Mouse (Mus musculus) mature B cell (primary cell): Measurements from ENCODE around the gene Reln.

Experiments
- in situ Hi-C: fragments of 300-500 bp; cut with MboI; formaldehyde crosslinking; loops from 2 replicates; pipeline ENCODE4 v1.14.3; 2019

Reln gene

DNA sequence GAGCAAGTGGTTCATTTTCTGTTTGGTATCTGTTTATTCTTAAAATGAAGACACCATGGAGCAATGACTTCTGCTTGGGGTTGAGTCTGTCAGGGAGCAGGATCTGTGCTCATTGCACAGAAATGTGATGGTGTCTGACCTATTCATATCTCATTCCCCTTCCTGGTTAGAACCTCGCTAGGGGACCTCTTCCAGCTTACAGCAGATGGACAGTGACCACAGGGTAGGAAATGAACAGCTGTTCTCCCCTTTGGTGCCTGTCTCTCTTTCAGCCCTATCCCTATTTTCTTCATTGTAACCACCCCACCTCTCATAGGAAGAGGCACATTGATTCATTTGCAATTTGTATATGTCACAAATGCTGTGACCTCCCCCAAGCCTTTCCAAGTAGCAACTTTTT, 225.2 kb downstream of the Reln start:
- in situ Hi-C loops, result no loop called here

DNA sequence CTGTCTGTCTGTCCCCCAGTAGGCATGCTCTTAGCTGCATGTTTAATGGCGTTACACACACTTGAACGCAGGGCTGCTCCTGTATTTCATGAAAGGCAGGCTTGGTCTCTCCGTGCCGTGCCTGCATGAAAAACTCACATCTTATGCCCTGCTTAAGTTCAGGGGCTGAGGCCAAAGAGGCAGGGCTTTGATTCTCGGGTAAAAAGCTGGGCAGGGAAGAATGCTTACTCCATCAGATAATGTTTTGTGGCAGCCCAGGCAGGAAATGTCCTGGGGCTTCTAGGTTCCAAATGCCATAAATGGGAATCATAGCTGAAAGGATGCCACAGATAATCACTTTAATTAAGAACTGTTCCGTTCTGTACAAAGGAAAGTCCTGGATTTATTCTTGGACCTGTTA, 226.0 kb downstream of the Reln start:
- in situ Hi-C loops, result no loop called here

DNA sequence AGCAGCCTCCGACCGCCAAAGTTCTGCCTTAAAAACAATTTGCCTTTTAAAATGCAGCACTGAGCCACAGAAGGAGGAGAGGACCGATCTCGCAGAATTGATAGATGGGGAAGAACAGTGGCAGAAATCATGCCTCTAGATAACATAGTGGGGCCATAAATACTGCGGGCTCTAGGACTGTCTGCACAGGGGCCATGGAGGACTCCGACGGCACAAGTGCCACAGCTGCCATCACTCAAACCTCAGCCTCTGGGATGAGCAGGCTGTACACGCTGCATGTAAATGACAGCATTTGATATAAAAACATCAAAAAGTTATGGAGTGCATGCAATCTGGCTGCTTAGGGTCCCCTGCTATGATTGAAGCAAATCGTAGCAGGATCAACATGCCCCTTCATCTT, 227.6 kb downstream of the Reln start:
- in situ Hi-C loops, result no loop called here

DNA sequence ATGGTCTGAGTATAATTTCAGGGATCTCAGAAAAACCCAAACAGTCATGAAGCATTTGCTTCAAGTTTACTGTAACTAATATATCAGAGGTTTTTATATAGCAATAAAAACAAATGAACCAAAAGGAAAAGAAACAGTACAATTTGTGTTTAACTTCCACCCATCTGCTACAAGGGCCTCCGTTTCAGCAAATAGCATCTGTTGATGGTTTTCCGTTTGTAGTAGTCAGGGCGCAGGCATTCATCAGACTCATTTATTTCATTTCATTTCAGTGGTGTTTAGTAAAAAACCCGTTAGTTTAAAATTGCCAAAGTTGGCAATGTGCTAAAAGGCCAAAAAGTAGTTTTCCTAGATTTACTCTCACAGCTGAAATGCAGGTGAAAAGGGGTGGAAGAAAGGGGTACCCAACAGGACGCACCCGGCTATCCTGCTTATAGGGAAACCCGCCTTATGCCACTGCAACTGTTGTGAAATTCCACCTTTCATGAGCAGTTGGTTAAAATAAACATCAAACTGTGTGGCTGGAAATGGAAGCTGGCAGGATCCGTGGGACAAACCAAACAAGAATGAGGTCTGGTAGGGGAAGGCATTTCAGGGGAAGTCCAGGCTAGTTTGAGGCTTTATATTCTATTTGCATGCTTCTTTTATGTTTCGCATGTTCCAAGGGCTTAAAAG, 237.6 kb downstream of the Reln start:
- in situ Hi-C loops, result no loop called here

DNA sequence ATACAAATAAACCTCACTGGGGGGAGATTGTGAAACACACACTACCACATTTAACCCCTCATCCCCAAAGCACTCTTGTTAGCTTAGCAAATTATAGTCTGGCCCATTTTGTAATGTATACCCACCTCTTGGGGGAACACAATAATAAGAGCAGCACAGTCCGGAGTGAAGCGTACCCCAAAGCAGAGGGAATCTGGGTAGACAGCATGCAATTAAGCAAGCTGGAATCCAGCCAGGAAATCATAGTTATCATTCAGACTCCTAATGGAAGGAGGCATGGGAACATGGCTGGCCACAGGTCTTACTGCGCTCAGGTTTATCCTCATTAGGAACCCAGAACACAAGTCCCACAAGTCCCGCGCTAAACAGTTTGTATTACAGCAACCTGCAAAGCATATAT, 249.5 kb downstream of the Reln start:
- in situ Hi-C loops, result no loop called here

DNA sequence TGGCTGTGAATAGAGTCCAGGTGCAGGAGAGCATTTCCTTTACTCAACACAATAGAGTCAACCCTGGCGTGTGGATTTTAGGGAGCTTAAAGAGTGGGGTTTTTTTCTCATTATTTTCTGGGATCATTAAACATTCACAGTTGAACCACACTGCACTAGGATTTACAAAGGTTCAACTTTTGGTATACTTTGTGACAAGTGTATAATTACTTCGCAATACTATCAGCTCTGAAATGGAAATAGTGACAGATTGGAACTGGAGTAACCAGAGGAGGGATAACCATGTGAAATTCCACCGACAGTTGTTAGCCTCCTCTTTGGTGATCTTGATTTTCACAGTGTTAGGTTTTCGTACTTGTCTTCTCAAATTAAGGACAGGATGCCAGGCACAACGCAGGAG, 250.5 kb downstream of the Reln start:
- in situ Hi-C loops, result no loop called here

DNA sequence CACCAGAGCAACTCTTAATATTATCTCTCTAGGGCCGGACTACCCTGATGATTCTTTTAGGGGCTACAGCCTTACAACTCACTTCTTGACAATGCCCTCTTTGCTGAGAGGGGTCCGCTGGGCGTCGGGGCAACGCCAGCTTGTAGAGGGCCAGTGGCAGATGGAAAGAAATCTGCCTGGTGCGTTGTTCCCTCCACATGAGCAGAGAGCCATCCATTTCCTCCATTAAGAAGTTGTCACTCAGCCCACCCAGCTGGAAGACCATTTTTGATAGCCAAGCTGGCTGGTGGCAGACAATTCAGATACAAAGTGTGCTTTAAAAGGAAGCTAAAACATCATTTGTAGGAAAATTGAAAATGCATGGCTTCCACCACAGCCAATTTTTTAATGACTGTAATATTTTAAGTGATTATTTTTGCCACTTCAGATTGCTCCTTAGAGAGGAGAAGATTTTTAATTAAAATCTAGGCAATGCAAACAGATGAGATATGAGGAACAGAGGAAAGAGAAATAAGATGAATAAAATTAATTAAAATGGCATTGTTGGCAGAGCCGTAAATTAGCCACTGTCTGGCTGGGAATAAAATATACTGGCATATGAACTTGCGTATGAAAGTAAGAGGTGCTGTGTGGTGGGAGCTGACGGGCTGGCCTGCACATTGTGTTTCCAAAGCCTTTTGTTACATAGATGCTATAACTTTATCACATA, 251.2 kb downstream of the Reln start:
- in situ Hi-C loops, result no loop called here

DNA sequence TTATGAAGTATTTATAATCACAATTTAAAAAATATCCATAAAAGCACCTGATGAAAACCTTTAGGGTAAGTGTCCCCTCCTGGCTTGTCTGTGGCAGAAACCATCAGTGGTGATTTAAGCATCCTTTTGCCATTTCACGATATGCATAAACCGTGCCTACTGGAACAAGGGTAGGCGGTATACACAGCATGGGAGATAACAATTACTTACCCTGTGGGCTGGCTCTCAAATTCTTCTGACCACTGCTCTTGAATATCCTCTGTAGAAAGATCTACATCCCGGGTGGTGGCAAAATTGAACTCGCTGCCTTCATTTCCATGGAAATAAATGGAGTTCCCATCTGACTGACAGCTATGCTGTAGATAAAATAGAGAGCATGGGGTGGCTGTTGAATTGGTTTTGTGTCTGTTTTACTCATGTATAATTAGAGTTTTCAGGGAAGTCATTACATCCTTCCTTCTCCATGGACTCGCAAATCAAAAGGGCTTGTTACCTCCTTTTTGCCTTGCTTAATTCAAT, 264.0 kb downstream of the Reln start:
- in situ Hi-C loops, result no loop called here

DNA sequence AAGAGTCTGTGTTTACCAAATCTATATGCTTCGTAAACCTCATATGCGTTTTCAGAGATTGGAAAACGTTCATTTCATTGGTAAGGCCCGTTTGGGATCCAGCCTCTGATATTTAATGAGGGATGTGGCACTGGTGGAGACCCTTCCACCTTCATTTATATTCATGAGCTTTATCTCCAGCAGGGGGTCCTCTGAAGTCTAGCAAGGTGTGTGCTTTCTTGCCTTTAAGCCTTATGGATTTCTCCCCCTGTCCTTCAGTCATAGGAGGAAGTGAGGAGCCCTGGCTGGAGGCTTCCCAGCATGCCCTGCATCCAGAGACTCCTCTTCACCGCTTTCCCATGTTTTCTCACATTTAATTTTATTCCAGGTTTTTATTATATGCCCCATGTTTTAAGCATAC, 269.5 kb downstream of the Reln start:
- in situ Hi-C loops, result no loop called here

DNA sequence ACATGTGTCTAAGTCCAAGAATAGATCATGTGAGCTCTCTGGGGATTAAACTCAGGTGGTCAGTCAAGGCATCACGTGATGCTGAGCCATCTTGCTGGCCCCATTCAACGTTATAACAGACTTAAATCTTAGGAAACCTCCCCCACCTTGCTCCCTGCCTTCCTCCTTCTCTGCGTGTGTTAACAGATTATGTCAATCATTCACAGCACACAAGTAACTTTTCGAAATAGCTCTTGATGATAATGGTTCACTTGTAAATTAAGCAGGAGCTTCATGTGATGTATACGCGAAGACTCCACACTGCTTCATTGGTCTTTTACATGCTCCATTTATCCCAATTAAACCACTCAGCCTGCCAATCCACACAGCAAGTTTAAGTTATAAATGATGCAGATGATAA, 271.9 kb downstream of the Reln start:
- in situ Hi-C loops, result no loop called here

DNA sequence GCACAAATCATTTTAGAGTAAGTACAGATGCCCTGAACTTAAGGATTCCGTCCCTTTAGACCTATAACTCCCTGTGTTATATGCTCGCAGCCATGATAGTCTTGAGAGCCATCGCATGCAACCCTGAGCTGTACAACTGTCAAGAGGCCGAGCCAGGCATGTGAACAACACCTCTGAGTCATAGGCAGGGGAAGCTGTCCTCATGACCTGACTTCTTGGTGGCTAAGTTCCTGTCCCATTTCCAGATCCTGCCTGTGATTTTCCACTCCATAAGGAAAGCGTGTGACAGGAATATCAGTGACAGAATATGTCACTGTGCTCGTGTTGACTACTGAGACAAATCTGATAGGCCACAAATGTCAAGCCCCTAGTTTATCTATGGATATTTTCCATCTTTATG, 285.3 kb downstream of the Reln start:
- in situ Hi-C loops, result no loop called here

DNA sequence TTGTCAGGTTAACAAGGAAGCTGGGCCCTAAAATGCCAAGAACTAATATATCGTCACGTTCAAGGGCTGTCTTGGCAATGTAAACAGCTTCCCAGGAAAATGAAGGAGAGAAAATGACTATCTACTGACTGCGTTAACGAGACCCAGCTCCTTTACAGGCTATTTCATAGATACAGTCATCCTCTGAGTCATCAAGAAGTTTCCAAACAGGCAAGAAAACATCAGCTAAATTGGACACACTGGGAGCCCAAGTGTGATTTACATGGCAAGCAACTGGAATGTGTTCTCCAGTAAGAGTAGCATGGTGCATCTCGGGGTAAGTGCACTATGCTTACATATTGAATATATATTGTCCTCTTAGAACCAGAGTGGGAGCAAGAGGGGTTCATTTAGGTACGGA, 302.7 kb downstream of the Reln start:
- in situ Hi-C loops, result no loop called here

DNA sequence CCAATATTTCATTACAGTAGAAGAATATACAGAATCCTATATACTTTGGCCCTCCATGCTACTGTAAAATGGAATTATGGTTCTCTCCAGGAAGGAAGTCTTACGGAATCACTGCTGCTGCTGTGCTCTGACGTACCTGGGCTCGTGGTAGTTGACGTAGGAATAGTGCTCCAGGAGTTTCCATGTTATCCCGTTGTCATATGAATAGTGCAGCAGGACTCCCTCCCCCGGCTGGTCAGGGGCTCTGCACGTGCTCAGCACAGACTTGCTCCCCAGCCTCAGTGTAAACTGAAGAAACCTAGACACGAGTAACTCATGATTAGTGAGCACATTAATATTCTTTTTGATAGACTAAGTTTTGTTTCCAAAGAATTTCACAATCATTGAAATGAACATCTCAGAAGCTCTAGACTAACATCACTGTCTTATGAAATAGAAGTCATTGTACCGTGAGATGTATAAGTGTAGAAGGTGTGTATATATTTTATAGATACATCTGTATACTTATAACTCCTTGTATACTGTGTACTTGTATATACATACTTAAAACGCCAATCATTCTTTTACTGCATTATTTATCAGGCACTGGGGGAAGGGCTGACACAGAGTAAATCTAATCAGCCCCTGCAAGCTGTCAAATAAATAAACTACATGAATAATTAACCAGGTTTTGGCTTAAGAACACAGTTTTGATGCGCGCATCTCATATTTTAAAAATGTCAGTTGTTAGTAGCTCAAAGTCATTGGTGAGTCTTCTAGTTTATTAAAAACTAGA, 304.9 kb downstream of the Reln start:
- in situ Hi-C loops, result no loop called here

DNA sequence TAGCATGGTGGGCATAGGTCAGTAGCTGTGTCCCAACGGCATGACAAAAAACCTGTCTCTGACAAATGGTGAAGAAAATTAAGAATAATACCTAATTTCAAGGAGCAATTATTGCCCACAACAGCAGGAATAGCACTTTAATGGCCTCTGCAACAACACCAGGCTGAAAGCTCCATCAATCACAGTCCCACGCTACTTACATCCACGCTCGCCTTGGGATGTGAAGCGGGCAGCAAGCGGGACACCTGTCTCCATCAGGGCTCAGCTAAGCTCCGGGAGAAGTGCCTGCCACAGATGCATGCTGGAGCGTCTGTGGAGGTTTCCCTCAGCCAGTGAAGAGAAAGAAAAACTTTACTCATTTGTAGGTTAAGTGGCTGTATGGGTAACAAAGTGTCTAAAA, 309.3 kb downstream of the Reln start:
- in situ Hi-C loops, result no loop called here

DNA sequence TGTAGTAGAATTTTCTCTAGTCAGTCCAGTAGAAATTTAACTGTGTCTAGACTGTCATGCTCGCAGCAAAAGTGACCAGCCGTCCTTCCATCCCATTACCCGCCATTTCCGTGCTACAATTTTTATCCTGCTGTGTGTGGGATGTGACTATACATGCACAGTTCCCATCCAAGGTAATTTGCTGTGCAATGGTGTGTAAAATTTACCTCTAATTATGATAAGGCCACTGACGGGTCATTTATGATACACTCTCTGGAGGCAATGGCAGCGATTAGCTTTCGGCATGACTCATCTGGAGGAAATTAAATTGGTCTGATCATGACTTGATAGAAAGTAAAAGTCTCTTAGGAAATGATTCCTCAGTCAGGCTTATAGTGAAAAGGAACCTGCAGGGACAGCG, 311.5 kb downstream of the Reln start:
- in situ Hi-C loops, result no loop called here

DNA sequence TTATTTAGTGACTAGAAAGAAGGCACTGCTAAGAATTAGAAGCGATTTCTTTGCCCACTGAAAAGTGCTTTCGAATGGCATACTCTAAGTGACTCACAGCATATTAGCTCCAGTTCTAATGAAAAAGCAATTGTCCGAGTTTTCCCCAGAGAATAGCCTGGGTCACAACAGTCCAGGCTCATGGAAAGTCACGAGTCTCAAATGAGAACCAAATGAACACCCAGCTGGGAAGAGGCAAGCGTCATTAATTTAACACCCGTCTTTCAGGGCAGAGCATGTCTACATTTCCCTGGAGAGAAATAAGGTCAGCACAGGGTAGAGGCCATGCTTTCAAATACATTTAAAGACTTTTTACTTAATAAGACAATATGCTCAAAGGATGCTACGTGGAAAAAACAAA, 312.8 kb downstream of the Reln start:
- in situ Hi-C loops, result no loop called here

DNA sequence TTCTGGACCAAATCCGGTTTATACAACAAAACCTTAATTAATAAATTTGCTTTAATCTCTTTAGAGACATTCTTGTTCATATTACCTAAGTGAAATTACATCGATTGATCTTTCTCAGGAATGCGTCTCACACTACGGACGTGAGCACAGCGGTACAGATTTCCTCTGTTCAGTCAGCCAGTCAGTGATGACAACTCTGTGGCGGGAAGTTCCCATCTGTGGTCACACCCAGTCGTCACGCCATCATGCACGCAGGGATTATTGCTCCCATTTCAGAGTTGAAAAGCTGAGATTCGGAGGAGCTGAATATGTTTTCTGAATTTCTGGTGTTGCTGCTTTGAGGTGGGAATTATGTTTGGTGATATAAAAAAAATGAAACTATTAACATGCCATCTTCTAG, 316.1 kb downstream of the Reln start:
- in situ Hi-C loops, result no loop called here

DNA sequence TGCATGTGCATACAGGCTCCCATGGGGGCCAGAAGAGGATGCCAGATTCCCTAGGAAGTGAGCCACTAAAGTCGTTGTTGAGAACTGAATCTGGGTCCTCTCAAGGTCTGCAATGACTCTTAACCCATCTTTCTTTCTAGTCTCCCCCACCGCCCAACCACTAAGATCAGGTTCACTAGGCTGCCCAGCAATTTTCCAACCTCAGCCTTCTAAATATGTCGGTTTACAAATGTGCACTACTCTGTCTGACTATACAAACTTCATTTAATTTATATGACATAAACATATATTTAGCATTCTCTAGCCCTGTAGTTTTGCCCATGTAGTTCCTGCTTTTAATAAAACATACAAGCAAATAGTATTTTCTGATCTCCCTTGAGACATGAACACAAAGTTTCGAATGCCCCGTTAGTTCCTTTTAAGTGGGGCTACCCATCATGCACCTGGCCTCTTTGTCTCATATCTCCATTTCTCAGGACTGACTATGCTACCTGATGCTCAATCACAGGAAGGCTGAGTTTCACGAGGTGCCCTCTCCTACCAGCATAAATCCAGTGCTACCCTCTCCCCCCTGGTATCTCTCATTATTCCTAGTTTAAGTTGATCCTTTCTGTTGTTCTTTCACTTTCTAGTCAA, 317.1 kb downstream of the Reln start:
- in situ Hi-C loops, result no loop called here

DNA sequence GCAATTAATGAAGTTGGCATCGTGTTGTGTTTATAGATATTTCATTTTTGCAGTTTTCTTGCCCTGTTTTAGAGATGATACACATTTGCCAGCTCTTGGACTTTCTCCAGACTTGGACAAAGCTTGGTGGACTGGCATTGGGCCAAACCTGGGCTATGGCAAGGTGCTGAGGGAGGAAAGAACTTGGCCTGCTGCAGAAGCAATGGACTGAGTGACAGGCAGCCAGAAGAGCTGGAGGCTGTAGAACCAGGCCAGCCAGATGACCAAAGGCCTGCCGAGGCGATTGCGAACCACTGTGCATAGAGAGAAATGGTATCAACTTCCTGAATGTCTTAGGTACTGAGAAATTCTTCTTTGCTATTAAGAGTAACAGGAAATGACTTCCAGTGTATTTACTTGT, 318.8 kb downstream of the Reln start:
- in situ Hi-C loops, result no loop called here

DNA sequence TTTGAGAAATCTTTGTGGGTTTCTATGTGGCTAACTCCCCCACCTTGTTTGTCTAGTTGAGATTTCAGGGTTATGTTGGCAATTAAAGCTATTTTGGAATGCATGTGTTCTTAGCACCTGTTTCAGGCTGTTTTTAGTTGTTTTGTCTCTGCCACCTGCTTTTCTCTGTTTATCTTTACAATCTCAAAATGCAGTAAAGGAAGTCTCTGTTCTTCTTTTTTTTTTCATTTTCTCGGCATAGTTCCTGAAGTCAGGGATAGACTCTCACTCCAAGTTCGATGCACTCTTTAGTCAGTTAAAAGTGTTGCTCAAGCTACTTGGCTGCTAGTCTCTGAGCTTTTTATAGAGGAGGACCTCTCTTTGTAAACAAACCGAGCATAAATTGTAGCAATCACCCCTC, 320.4 kb downstream of the Reln start:
- in situ Hi-C loops, result no loop called here

DNA sequence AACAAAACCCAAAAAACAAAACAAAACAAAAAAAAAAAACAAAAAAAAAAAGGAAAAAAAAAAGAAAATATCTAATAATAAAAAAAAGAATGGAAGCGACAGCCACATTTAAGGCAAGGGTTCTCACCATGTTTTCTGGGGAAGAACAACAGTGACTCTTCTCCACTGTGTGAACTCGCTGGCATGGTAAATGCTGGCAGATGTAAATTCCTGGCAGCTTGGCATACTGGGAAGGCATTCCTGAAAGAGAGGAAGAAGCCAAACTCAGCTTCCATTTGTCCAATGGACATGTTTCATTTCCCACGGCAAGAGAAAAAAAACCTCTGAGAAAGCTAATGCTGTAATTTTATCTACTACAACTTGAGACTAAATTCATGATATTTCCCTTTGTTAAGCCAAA, 326.6 kb downstream of the Reln start:
- in situ Hi-C loops, result no loop called here

DNA sequence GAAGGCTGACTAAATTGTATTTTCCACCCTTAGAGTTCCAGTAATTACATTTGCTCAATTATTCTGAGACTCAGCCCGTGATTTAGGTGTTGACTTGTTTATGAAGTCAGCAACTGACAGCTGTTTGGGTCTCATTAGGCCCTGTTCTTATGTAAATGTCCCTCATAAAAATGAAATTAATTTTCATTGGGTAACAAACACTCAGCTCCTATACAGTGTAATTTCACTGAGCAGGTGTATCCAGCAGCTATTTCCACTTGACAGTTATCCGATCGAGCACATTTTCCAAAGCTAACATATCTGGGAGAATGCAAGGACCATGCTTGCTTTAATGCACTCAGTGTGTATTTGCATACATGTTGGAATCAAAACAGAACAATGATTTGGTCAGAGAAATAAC, 330.0 kb downstream of the Reln start:
- in situ Hi-C loops, result no loop called here

DNA sequence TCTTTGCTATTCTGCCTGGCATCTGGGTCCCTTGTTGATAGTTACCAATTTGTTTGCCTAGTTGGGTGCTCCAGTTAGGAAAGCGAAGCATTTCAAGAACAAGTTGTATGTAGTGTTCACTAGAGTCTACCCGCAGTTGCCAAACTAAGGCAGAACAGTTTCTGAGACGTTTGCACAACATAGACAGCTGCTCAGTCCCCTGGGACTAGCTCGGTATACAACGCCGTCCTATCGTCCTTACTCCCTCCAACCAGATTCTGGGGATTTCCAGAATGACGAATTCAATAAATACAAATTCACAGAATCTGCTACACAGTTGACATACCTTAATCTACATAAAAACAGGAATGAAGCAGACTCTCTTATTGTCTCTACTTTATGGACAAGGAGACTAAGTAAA, 335.4 kb downstream of the Reln start:
- in situ Hi-C loops, result no loop called here
